Mouse (Mus musculus): ENCODE measurements around the gene Cyp2d9. TPM values are rescaled to one million over a fixed set of nuclear protein-coding genes. Genes with fewer than 3 reads are reported as not detected.
"Not testable (repeated sequence)": the region's sequence is repeated elsewhere in the genome, so short reads cannot be mapped to it uniquely, and the experiment has no call there.

Gene Cyp2d9
- polyA plus RNA-seq, 1 experiment from 2014 or later = not detected

DNA sequence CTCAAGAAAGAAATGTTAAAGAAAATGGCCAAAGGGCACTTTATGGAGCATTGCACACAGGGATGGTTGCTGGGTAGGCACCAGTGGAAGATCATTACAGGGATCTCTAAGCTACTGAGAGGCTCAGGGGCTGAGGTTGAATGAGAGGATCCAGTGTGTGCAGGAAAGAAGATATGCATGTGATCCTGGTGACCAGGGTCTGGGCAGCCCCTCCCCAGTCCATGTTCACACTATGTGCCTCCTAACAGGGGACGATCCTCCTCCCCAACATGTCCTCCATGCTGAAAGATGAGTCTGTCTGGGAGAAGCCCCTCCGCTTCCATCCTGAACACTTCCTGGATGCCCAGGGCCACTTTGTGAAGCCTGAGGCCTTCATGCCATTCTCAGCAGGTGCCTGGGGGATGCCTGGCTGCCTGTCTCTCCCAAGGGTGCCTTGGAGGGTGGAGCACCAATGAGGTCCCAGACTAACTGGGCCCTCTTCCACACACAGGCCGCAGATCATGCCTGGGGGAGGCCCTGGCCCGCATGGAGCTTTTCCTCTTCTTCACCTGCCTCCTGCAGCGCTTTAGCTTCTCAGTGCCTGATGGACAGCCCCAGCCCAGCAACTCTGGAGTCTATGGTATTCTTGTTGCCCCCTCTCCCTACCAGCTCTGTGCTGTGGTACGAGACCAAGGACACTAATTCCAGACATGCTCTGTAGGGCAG is 23.0 kb downstream of the Cyp2d9 start:
- H3K4me1 ChIP-seq (ENCODE audit: control insufficient read depth, insufficient read depth, low read length); H3K9me3 ChIP-seq (replicated peaks; ENCODE audit: control insufficient read depth, low read length); H3K9ac ChIP-seq (ENCODE audit: low read depth, low read length); H3K4me2 ChIP-seq; ATAC-seq (replicated peaks; ENCODE audit: insufficient number of reproducible peaks, low FRiP score, low TSS enrichment); H3K27ac ChIP-seq (ENCODE audit: low read depth, low read length); H3K27me3 ChIP-seq (ENCODE audit: control insufficient read depth, insufficient read depth, low read length); H3K36me3 ChIP-seq (ENCODE audit: control insufficient read depth, insufficient read depth, low read length); H3K4me3 ChIP-seq (ENCODE audit: low read depth, low read length): not testable (repeated sequence)
- WGBS (ENCODE audit: insufficient replicate concordance) = 76% methylated on average over 6 of the region's 6 CpGs

DNA sequence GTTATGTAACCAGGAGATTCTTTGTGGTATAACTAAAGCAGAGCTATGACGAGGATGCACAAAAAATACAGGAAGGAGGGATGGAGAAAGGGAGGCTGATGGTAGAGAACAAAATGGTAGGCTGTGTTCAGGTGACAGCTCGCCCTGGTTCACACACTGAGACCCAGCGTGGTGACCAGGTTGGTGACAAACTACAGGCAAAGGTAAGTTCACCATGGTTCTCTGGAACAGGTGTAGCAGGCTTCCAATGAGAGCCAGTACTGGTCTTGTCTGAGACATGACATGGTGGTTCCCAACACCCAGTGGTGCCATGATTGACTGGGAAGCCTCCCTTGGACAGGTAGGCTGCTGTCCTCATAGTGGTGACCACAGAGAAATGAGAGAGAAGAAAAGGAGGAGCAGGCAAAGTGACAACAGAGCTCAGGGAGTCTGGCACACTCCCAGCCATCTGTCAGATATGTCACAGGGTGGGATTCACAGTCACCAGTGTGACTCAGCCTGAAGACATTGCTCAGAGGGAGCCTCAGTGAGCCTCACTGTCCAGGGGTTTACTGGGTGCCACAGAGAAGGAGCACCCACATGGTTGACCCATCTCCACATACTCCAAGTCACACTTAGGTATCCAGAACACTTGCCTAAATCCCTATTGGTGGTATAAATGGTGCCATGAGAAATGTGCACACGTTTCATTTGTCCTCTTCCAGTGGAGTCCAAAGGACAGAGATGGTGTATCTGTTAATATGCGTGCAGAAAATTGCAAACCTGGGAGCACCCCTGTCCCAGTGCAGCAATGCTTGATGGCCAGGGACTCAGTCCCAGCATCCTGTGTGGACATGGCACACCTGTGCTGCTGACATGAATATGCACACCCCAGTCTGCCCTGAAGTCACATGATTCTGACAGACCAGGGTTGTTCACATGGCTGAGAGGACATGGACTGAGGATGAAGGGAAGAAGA is 24.1 kb downstream of the Cyp2d9 start:
- Histone ChIP-seq H3K27me3 (ENCODE audit: control insufficient read depth, insufficient read depth, low read length) (no peaks in the 10 kb centered on the region), H3K9ac (ENCODE audit: low read depth, low read length) (no peak overlapping the region), H3K4me1 (ENCODE audit: control insufficient read depth, insufficient read depth, low read length) (no peaks in the 10 kb centered on the region), H3K27ac (ENCODE audit: low read depth, low read length) (no peak overlapping the region), H3K36me3 (ENCODE audit: control insufficient read depth, insufficient read depth, low read length) (no peaks in the 10 kb centered on the region), H3K4me3 (ENCODE audit: low read depth, low read length) (no peak overlapping the region), H3K9me3 (replicated peaks; ENCODE audit: control insufficient read depth, low read length) (no peaks in the 10 kb centered on the region), H3K4me2 (no peak overlapping the region)
- 72% methylated on average over 5 of the region's 5 CpGs for WGBS (ENCODE audit: insufficient replicate concordance)
- no peak for ATAC-seq (replicated peaks; ENCODE audit: insufficient number of reproducible peaks, low FRiP score, low TSS enrichment)

DNA sequence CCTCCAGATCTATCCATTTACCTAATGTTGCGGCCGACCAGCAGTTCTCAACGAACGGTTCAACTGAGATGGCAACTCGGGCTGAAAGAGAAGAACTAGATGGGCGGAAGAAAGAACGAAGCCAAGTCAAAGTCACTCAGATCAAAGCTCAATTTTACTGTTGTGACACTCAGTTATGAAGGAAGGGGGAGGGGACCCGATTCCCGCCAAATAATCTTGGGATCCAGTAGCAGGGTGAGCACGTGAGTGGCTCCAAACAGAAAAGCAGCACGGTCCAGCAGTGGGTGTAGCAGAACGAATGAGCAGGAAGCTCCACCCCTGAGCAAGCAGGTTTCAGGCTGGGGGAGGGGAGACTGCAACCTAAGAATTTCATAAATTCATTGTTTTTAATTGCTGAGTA is 26.0 kb downstream of the Cyp2d9 start:
- not testable (repeated sequence) for H3K4me2 ChIP-seq; H3K36me3 ChIP-seq (ENCODE audit: control insufficient read depth, insufficient read depth, low read length); ATAC-seq (replicated peaks; ENCODE audit: insufficient number of reproducible peaks, low FRiP score, low TSS enrichment); H3K9me3 ChIP-seq (replicated peaks; ENCODE audit: control insufficient read depth, low read length); H3K27ac ChIP-seq (ENCODE audit: low read depth, low read length); H3K27me3 ChIP-seq (ENCODE audit: control insufficient read depth, insufficient read depth, low read length); H3K4me1 ChIP-seq (ENCODE audit: control insufficient read depth, insufficient read depth, low read length); H3K4me3 ChIP-seq (ENCODE audit: low read depth, low read length); H3K9ac ChIP-seq (ENCODE audit: low read depth, low read length)
- WGBS (ENCODE audit: insufficient replicate concordance) = 78% methylated on average over 12 of the region's 12 CpGs

DNA sequence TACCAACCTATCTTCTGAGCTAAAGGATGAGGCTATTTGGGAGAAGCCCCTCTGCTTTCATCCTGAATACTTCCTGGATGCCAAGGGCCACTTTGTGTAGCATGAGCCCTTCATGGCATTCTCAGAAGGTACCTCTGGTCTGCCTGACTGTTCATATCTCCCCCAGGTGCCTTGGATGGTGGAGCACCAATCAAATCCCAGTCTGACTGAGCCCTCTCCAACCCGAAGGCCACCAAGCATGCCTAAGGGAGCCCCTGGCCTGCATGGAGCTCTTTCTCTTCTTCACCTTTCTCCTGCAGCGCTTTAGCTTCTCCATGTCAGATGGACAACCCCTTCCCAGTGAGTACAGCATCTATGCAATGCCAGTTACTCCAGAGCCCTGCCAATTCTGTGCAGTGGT is 31.5 kb downstream of the Cyp2d9 start:
- no peak overlapping the region for H3K9ac ChIP-seq (ENCODE audit: low read depth, low read length)
- H3K4me2 ChIP-seq = no peak overlapping the region
- 75% methylated on average over 2 of the region's 2 CpGs for WGBS (ENCODE audit: insufficient replicate concordance)
- no peak overlapping the region for H3K4me3 ChIP-seq (ENCODE audit: low read depth, low read length)
- H3K36me3 ChIP-seq (ENCODE audit: control insufficient read depth, insufficient read depth, low read length) = no peaks in the 10 kb centered on the region
- H3K9me3 ChIP-seq (replicated peaks; ENCODE audit: control insufficient read depth, low read length) = no peaks in the 10 kb centered on the region
- no peaks in the 10 kb centered on the region for H3K27me3 ChIP-seq (ENCODE audit: control insufficient read depth, insufficient read depth, low read length)
- no peaks in the 10 kb centered on the region for H3K4me1 ChIP-seq (ENCODE audit: control insufficient read depth, insufficient read depth, low read length)
- ATAC-seq (replicated peaks; ENCODE audit: insufficient number of reproducible peaks, low FRiP score, low TSS enrichment) = no peak
- H3K27ac ChIP-seq (ENCODE audit: low read depth, low read length) = no peak overlapping the region

DNA sequence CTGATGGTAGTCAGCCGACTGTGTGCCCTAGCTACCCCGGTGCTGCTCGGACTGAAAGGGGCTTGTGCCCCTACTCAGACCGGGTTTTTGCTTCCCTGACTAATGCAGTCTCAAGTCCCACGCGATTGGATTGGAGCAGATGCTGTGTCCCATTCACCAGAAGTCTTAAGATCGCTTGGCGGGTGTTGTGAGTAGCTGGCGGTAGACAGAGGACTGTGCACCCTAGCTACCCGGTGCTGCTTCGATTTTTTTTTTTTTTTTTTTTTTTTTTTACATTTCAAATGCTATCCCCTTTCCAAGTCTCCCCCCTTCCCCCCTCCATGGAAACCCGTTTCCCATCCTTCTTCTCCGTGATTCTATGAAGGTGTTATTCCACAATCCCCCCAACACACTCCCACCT is 61.0 kb downstream of the Cyp2d9 start:
- not testable (repeated sequence) for H3K9ac ChIP-seq (ENCODE audit: low read depth, low read length); H3K27ac ChIP-seq (ENCODE audit: low read depth, low read length); H3K36me3 ChIP-seq (ENCODE audit: control insufficient read depth, insufficient read depth, low read length); H3K4me3 ChIP-seq (ENCODE audit: low read depth, low read length); H3K27me3 ChIP-seq (ENCODE audit: control insufficient read depth, insufficient read depth, low read length); H3K4me2 ChIP-seq; ATAC-seq (replicated peaks; ENCODE audit: insufficient number of reproducible peaks, low FRiP score, low TSS enrichment); H3K9me3 ChIP-seq (replicated peaks; ENCODE audit: control insufficient read depth, low read length); H3K4me1 ChIP-seq (ENCODE audit: control insufficient read depth, insufficient read depth, low read length)
- 49% methylated on average over 13 of the region's 13 CpGs for WGBS (ENCODE audit: insufficient replicate concordance)

Small RNA genes lying within 50 kb of the gene (microRNA-seq; reads per million reads assigned to microRNA genes)
- not detected for gene Gm25990 (ENCODE audit: borderline number of aligned reads)
- not detected for gene Gm27331 (ENCODE audit: borderline number of aligned reads)
- not detected for gene Gm27622 (ENCODE audit: borderline number of aligned reads)
- gene Gm27825 (ENCODE audit: borderline number of aligned reads) = not detected
- gene Mir7684 (ENCODE audit: borderline number of aligned reads) = not detected

Other genes with a start within 250 kb of the Cyp2d9 start
- 0.07 TPM in 1 of 2 replicates, not detected in the other for gene Shisa8, start 220.6 kb upstream of the Cyp2d9 start, polyA plus RNA-seq (2014; fragmentation: Nextera tagmentation; extraction: Ambion mirVana)
- 0.29 TPM in 1 of 2 replicates, not detected in the other for gene Tnfrsf13c, start 209.1 kb upstream of the Cyp2d9 start, polyA plus RNA-seq (2014; fragmentation: Nextera tagmentation; extraction: Ambion mirVana)
- gene Cenpm, start 188.7 kb upstream of the Cyp2d9 start, polyA plus RNA-seq (2014; fragmentation: Nextera tagmentation; extraction: Ambion mirVana) = 59.7 and 67.3 TPM in 2 replicates
- not detected in 2 replicates for gene 1500009C09Rik, start 181.0 kb upstream of the Cyp2d9 start, polyA plus RNA-seq (2014; fragmentation: Nextera tagmentation; extraction: Ambion mirVana)
- 5.0 and 6.2 TPM in 2 replicates for gene Sept3, start 158.5 kb upstream of the Cyp2d9 start, polyA plus RNA-seq (2014; fragmentation: Nextera tagmentation; extraction: Ambion mirVana)
- gene Wbp2nl, start 134.5 kb upstream of the Cyp2d9 start, polyA plus RNA-seq (2014; fragmentation: Nextera tagmentation; extraction: Ambion mirVana) = 0.40 and 0.56 TPM in 2 replicates
- gene Naga, start 94.5 kb upstream of the Cyp2d9 start, polyA plus RNA-seq (2014; fragmentation: Nextera tagmentation; extraction: Ambion mirVana) = 33.4 and 38.7 TPM in 2 replicates
- 10.0 and 11.3 TPM in 2 replicates for gene Pheta2, start 94.5 kb upstream of the Cyp2d9 start, polyA plus RNA-seq (2014; fragmentation: Nextera tagmentation; extraction: Ambion mirVana)
- 320 and 330 TPM in 2 replicates for gene Smdt1, start 94.5 kb upstream of the Cyp2d9 start, polyA plus RNA-seq (2014; fragmentation: Nextera tagmentation; extraction: Ambion mirVana)
- 462 and 487 TPM in 2 replicates for gene Ndufa6, start 79.1 kb upstream of the Cyp2d9 start, polyA plus RNA-seq (2014; fragmentation: Nextera tagmentation; extraction: Ambion mirVana)
- 4.1 and 4.4 TPM in 2 replicates for gene Cyp2d22, start 53.2 kb upstream of the Cyp2d9 start, polyA plus RNA-seq (2014; fragmentation: Nextera tagmentation; extraction: Ambion mirVana)
- gene Cyp2d11, start 39.4 kb upstream of the Cyp2d9 start, polyA plus RNA-seq (2014; fragmentation: Nextera tagmentation; extraction: Ambion mirVana) = not detected in 2 replicates
- 0.40 TPM in 1 of 2 replicates, not detected in the other for gene Cyp2d10, start 26.2 kb upstream of the Cyp2d9 start, polyA plus RNA-seq (2014; fragmentation: Nextera tagmentation; extraction: Ambion mirVana)
- not detected in 2 replicates for gene Cyp2d12, start 121.6 kb downstream of the Cyp2d9 start, polyA plus RNA-seq (2014; fragmentation: Nextera tagmentation; extraction: Ambion mirVana)
- not detected in 2 replicates for gene Cyp2d34, start 187.5 kb downstream of the Cyp2d9 start, polyA plus RNA-seq (2014; fragmentation: Nextera tagmentation; extraction: Ambion mirVana)